Mouse (Mus musculus) heart, adult 11 months (tissue): ENCODE measurements around the gene Creb1.
A peak's percentile ranks its signal among the peaks of the same experiment; 100 is the strongest.
"Not testable (repeated sequence)": the region's sequence is repeated elsewhere in the genome, so short reads cannot be mapped to it uniquely, and the experiment has no call there.

Source experiments
- DNase-seq: peaks from one replicate; pipeline ENCODE4 v3.0.0; 2022

Creb1 gene

GRCm38 (mm10) chr1:64543750-64544149 is 11.3 kb downstream of the Creb1 start:
- peak; percentile 84 for DNase-seq

GRCm38 (mm10) chr1:64546070-64546469 is 13.6 kb downstream of the Creb1 start:
- no peak for DNase-seq

- DNase-seq: no peak
Observed at GRCm38 (mm10) chr1:64549380-64549779, 16.9 kb downstream of the Creb1 start.

GRCm38 (mm10) chr1:64551908-64552307 is 19.5 kb downstream of the Creb1 start:
- no peak for DNase-seq

- DNase-seq: no peak
Observed at GRCm38 (mm10) chr1:64560105-64560504, 27.7 kb downstream of the Creb1 start.

GRCm38 (mm10) chr1:64568206-64568605 is 35.8 kb downstream of the Creb1 start:
- no peak for DNase-seq

GRCm38 (mm10) chr1:64576022-64576421 is 43.6 kb downstream of the Creb1 start:
- DNase-seq: peak; percentile 86

GRCm38 (mm10) chr1:64576732-64577131 is 44.3 kb downstream of the Creb1 start:
- no peak for DNase-seq

- not testable (repeated sequence) for DNase-seq
Observed at GRCm38 (mm10) chr1:64577911-64578310, 45.5 kb downstream of the Creb1 start.

GRCm38 (mm10) chr1:64578801-64579200 is 46.4 kb downstream of the Creb1 start:
- DNase-seq: no peak

- DNase-seq: no peak
Observed at GRCm38 (mm10) chr1:64598926-64599325, 66.5 kb downstream of the Creb1 start.

- DNase-seq: peak; percentile 88
Observed at GRCm38 (mm10) chr1:64600413-64601077, 68.1 kb downstream of the Creb1 start.

- DNase-seq: no peak
Observed at GRCm38 (mm10) chr1:64601242-64601842, 68.9 kb downstream of the Creb1 start.

- no peak for DNase-seq
Observed at GRCm38 (mm10) chr1:64603381-64603780, 70.9 kb downstream of the Creb1 start.

GRCm38 (mm10) chr1:64609145-64609544 is 76.7 kb downstream of the Creb1 start:
- no peak for DNase-seq

GRCm38 (mm10) chr1:64609976-64610375 is 77.5 kb downstream of the Creb1 start:
- no peak for DNase-seq

GRCm38 (mm10) chr1:64614311-64614710 is 81.9 kb downstream of the Creb1 start:
- peak; percentile 67 for DNase-seq

GRCm38 (mm10) chr1:64614801-64615345 is 82.4 kb downstream of the Creb1 start:
- peak; percentile 88 for DNase-seq

- DNase-seq: peak; percentile 88
Observed at GRCm38 (mm10) chr1:64615531-64615991, 83.1 kb downstream of the Creb1 start.

- DNase-seq: no peak
Observed at GRCm38 (mm10) chr1:64616076-64616475, 83.6 kb downstream of the Creb1 start.

GRCm38 (mm10) chr1:64616531-64616880 is 84.1 kb downstream of the Creb1 start:
- no peak for DNase-seq

GRCm38 (mm10) chr1:64616881-64617714 is 84.7 kb downstream of the Creb1 start, which contains the start of gene Mettl21a:
Gene Mettl21a, minus strand, starts transcription at chr1:64617242.
- DNase-seq: peak; percentile 99

GRCm38 (mm10) chr1:64617715-64617984 is 85.2 kb downstream of the Creb1 start:
- DNase-seq: peak; percentile 98

GRCm38 (mm10) chr1:64618226-64618625 is 85.8 kb downstream of the Creb1 start:
- DNase-seq: no peak
